Mouse (Mus musculus) c-Kit-positive CD71-negative TER-119-negative erythroid progenitor cells, embryonic 14.5 days (primary cell): Measurements from ENCODE around the gene Csk.

Source experiments
- DNase-seq: peaks from one replicate; pipeline ENCODE4 v3.0.0-alpha.2; 2013; ENCODE audit warnings: low read depth

Csk gene

DNA sequence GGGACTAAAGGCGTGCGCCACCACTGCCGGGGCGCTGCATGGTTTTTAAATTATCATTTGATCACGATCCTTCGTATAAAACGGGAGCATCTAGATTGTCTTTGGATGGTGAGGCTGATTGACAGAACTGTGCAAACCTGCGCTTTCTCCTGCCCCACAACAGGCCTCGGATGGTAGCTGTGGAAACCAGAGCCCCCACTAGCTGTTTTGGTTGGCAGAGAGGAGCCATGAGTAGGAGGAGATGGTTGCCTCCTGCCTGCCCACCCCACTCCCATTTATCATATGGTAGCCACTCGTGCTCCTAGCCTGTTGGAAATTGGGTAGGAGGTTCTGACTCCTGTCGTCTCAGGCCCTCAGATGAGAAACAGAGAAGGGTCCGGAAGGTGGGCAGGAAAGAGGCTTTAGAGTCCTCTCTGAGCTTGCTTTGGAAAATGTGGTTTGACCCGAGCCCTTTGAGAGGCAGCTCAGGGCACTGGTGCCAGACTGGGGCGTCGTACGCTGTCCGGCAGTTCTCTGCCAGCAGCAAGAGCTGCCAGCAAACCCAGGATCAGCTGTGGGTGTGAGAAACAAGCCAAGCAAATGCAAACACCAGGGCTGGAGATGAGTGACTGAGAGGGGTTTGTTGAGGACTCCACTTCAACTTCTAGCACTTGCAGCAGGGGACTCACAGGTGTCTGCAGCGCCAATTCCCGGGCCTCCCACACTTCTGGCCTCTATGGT lies 3.4 kb upstream of the Csk start:
- DNase-seq, result no peak

DNA sequence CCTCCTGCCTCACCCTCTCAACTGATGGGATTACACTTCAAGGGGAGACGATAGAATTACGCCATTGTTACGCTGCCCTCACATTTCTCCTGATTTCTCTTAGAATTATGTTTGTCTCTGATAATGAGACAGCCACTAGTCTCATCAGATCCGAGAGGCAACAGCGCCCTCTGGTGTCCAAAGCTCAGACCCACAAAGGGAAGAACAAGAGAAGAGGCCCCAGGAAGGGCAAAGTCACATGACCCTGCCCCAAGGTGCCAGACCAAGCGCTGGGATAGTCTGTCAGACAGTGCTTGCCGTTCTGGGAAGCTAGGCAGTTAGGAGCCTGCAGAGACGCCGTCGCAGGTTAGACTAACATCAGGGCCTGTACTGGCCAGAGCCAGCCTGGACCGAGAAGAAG lies 2.3 kb upstream of the Csk start:
- DNase-seq, result peak; percentile 99

DNA sequence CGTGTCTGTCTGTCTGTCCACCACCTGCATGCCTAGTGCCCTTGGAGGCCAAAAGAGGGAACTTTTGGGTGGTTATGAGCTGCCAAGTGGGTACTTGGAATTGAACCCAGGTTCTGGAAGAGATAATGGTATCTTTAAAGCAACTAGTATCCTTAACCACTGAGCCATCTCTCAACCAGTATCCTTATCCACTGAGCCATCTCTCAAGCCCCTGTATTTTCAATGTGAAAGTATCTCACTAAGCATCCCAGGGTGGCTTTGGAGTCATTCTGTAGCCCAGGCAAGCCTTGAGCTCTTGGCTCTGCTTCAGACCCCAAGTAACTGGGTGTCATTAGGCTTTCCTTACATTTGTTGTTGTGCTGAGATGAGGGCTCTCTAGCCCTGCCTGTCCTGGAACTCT lies 1.5 kb upstream of the Csk start:
- no peak for DNase-seq

DNA sequence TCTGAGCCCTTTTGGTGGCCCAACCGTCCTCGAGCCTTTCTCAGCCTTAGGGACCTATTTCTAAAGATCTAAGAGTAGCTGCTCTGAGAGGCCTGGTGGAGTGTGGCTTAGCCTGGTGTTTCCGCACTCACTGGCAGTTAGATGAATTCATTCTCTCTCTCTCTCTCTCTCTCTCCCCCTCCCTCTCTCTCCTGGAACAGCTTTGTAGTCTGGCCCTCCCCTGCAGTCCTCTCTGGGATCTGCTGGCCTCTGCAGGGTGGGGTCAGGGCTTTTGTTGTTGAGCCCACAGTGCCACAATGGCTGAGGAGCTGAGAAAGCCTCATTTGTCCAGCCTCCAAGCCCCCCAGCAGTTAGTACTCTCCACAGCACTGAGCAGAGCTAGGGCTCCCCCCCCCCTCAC lies 576 bp downstream of the Csk start:
- DNase-seq, result no peak

DNA sequence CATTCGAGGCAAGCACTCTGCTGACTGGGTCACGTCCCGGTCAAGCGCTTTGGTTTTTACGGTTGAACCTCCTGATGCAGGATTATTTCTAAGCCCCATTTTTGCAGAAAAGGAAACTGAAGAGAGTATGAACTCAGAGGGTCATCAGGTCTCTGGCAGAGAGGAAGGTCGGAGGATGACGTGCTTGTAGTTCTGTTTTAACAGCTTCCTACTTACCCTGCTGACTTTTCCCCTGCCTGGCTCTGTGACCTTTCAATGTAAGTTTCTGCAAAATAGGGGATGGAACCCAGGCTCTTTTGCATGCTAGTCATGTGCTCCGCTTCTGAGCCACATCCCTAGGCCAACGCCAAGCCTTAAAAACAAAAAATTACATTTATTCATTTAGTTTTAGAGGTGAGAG lies 1.1 kb downstream of the Csk start:
- DNase-seq, result no peak

DNA sequence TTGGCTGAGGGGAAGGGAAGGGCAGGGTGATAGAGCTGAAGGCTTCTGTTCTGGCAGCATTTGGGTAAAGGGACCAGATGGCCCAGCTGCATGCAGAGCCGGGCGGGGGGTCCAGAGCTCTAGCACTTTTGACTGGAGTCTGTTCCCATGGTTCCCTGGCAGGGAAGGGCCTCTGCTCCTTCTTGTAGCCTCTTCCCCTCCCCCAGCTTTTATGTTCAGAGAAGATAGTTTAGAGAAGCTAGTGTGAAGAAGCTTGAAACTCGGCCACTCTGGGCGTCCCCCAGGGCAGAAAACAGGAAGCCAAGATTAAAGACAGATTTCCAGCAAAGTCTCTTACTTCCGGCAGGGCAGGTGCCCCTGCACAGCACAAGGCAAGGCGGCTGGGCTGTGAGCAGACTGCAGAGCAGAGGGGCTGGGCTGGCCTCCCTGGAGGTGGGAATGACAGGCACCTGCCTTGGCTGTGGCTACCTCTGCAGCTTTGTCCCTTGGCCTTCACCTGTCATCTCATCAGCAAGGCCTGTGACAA lies 2.6 kb downstream of the Csk start:
- no peak for DNase-seq

DNA sequence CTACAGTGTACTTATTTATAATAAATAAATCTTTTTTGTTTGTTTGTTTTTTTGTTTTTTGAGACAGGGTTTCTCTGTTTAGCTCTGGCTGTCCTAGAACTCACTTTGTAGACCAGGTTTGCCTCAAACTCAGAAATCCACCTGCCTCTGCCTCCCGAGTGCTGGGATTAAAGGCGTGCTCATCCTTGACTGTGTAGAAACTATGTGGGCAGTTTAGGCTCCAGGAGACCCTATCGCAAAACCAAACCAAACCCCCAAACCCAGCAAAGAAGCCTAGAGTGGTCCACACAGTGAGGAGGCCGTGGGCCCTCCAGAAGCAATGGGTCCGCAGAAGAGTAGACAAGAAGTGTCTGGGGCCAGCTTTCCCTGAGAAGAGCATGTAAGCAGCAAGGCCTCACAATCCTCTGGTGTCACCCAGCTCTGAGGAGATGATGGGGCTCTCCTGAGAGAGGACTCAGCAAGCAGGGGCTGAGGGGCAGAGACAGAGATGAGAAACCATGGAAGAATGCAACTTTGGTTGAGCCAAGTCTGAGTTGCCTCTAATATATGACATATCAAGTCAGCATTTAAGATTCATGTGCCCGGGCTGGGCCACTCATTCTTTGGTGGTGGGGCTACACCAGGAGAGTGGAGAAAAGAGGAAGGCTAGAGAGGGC lies 3.2 kb downstream of the Csk start:
- no peak for DNase-seq

DNA sequence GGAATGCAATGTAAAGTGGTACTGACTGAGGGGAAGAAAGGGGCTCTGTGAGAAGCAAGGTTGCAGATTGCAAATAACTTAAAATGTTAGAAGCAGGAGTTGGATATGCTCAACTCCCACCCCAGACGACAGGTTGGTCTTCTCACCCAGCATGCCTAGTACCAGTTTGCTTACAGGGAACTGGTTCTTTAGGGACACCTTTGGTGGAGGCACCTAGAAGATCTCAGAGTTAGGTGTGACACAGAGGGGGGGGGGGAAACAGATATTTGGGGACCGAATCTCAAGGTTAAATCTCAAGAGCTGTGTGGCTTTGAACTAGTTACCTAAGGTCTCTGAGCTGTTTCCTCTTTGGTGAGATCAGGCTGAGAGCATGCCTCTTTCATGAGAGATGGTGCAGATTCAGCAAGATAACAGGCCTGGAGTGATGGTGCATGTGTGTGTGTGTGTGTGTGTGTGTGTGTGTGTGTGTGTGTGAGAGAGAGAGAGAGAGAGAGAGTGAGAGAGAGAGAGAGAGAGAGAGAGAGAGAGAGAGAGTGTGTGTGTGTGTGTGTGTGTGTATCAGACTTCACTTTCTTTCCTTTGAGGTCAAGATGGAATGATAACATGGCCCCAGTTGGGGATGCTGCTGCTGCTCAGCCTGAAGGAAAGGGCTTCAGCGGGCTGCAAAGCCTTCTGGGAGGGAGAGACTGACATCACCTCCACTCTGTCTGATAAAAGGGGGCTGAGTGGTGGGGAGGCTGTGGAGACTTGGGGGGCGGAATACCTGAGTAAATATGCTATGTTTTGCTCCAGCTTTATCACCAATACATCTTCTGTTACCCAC lies 5.9 kb downstream of the Csk start:
- DNase-seq, result no peak

DNA sequence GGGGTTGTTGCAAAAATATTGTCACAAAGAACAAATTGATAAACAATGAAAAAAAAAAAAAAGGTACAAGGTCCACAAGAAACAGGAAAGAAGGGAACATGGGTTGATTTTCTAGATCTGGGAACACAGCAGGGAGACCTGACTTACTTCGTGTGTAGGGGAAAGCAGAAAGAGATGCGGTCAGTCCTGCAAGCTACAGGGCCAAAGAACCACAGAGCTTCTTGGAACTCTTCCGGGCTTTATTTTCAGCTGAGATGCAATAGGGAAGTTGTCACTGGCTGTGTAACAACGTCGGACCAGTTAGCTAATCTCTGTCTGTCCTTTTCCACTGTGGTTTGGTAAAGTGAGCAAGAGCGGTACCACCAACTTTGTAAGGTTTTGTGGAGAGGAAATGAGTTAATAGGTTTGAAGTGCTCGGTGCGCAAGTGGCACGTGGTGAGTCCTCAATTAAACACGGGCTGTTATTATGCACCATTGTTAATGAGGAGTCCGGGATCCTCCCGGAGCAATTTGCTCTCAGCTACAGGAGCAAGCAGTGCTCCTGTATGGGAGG lies 6.8 kb downstream of the Csk start:
- peak; percentile 66 for DNase-seq

DNA sequence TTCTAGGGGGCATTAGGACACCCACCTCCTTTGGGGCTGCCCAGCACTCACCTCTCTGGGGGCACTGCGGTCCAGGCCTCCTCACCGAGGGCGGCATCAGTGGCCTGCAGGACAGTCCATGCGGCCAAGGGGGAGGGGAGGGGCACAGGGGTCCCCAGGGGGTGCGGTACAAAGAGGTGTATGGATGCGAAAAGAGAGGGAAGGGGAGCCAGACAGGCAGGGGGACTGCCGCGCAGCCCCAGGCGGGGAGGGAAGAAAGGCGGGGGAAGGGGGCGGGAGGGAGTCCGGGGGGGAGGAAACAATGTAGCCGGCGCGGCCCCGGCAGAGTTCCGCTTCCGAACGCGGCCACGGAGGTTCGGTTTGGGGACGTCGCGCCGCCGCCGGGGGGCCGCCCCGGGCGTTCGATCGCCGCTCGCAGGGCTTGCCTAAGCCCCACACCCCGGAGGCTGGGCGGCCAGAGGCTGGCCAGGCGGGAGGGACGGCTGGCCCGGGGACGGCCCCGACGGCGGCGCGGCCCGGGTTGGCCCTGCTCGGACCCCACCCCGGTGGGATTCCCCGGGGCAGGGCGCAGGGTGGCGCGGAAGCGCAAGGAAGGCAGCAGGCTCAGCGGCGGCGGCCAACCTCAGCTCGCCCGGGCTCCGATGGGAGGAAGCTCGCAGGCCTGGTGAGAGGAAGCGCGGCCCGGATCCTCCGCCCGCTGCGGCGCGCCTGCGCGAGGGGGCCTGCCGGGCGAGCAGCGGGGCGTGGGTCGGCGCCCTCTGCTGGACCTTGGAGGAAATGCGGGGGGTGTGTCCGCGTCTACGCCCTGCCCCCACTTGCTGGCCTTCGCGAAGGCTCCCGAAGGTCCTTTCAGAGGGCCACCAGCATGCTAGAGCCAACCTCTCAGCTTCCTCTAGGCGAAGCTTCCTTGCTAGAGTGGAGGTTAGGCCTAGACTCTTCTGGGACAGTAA lies 8.2 kb downstream of the Csk start:
- DNase-seq, result peak; percentile 78

DNA sequence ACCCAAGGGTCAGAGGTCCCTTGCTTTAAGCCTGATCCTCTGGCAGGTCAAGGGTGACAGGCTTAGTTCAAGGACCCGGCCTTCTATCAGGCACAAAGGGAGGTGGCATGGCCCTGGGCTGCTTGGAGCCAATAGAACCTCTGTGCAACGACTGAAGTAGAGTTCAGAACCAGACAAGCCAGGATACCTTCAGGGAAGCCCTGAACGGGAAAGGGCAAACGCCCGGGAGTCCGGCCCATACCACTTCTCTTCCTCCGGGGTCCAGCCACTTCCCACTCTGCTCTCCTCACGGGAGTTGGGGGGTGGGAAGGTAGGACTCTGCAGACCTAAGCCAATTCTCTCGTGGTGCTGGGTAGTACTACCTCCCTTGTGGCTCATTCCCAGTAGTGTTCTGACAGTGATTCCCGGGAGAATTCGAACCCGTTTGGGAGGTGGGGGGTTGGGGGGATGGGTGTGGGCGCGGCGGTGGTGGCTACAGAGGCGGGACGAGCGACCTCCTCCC lies 8.9 kb downstream of the Csk start:
- DNase-seq, result no peak

DNA sequence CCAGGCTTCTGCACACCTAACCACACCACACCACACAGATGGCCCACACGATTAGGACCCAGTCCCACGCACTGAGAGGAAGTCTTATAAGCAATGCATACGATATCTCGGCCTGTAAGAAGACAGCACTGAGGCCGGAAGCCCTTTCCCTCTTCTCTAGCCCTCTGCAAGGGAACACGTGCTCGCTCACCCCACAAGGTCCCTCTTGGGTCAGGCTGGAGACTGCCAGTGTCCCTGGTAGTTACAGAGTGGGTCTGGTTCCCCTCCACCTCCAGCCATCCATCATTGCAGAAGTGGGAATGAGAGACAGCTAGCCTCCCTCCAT lies 9.6 kb downstream of the Csk start:
- DNase-seq, result no peak

DNA sequence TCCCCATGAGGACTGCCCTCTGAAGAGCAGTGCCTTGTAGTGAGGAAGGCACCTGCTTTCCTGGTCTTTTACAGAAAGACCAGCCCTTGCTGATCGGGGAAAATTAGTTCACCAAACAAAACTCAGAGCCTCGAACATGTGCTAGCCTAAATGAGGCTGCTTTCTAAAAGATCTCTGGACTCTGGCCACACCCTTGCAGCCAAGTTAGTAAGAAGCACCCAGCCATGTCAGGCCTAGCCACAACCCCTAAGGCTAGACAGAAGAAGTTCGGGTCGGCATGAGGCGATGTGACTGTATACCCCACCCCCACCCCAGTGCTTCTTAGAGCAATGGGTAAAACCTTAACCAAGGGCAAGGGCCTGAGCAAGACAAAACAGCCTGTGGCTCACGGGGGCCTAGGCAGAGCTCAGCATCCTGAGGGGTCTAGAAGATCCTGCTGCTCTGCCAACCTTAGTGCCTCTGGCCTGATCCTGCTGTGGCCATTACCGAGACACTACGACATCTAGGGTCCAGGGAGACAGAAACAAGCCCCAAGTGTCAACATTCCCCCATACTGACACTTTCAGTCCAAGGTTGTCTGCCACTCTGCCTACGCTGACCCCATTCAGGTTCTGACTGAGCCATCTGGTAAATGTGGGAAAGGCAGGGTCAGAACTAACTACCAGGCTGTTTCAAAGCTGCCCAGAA lies 10.1 kb downstream of the Csk start:
- no peak for DNase-seq

DNA sequence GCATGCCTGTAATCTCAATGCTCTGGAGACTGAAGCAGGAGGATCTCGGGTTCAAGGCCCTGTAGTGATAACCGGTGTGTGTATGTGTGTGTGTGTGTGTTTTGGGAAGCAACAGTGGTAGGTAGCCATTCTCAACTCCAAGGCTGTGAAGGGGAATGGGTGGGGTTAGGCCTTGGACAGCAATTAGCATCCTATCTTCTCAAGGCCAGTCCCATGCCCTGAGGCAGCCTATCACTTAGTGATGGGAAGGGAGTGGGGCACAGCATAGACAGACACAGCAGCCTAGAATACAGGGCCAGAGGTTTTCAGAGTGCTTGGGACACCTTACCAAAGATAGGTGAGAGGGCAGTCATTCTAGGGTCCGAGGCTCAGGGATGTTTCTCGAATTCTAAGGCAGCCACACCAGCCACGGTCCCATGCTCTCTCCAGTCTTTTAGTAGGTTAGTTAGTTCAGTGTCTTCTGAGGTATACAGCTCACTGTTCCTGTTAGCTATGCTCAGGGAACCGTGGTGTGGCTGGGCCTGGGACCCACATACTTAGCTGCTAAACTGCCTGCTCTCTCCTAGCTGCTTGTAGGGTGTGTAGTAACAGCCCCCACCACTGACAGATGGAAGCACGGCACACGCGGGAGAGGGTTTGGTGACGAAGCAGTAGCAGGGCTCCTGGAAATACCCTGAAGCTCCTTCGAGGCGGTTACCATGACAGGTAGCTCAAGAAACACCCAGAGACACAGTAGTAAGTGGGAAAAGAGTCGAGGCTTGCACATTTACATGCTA lies 11.5 kb downstream of the Csk start:
- no peak for DNase-seq

DNA sequence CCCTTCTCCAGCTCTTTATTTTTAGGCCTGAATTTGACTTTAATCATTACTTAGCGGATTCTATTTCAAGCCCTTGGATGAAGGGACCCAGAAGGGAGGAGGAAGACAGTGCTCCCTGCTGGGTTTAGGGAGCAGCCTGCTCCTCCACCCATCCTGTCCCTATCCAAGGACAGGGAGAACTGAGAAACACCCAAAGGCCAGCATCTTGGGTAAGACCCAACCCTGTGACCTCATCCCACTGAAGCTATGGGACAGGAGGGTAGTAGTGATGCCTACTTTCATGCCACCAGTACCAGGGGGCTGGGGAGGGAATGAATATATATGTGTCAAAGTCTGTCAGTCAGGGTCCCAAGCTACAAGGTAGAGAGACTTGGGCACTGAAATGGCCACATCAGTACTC lies 12.4 kb downstream of the Csk start:
- DNase-seq, result no peak

DNA sequence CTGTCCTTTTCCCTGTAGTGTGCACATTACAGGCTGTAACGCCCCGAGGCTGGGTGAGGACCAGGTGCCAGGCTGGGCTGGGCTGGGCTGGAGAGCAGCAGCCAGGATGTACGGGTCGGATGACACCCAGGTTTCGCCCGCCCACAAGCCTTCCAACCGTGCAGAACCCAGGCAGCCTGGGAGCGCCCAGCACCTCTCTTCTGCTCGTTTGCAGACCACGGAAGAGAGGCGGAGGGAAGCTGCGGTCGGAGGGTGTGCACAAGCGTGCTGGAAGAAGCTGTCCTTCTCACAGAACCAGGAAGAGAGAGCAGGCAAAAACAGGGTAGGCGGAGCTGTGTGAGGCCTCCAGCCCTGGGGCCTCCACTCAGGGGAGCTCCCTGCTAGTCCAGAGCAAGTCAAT lies 13.0 kb downstream of the Csk start:
- DNase-seq, result peak; percentile 85

DNA sequence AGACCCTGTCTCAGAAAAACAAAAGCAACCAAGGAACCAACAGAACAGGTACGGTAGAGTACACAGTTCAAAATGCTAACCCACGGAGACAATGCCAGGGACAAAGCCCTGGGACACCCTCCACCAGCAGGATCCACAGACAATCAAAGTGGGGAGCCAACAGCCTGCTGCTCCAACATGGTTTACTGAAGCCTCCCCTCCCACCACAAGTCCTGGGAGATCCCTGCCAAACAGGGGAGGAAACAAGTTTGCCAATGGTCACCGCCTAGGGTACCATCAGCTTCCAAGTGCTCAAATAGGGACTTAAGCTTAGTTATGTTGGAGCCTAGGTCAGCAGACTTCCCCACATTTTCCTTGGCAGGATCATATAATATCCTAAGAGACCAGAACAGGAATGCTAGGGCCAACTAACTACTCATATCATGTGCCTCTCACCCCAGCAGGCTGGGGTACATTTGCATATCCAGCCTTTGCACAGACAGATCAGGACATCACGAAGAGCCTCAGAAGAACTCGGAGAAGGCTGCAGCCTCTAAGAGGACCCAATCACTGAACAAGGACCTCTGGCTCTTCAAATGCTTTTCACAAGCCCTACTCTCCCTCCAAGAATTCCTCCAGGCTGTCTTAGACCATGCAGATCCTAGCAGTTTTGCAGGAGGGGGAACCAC lies 13.6 kb downstream of the Csk start:
- no peak for DNase-seq

DNA sequence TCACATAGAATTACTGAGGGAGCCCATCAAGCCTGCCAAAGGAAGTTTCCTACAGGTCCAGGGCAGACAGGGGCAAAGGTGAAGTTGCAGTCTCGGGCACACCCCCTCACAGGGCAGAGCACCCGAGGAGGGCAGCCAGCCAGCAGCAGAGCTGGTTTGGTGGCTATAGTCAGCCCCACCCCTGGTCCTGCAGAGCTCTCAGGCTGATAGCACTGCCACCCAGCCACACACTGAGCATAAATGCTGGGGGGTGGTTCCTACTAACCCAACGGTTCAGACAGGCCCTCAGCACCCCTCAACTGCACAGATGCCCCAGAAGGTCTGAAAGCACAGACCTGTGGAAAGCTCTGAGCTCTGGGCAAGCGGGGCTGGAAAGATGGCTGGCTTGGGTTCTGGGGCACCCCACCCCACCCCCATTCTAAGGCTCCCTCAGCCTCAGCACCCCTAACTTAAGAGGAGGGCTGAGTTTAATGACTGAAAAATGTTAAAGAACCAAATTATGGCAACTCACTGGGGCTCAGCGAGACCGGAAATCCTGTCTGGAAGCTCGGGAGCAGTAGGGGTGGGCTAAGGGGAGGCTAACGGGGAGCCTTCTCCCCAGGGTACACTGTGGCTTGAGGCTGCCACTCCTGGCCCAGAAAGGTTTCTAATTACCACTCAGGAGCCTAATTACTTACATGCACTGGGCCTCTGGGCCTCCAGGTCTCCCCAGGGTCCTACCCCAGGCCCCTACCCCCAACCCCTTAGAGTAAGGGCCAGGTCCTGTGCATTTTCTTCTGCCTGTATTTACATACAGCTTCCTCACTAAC lies 14.6 kb downstream of the Csk start:
- no peak for DNase-seq
